Mouse (Mus musculus): ENCODE data around the gene Fyb2.

DNA sequence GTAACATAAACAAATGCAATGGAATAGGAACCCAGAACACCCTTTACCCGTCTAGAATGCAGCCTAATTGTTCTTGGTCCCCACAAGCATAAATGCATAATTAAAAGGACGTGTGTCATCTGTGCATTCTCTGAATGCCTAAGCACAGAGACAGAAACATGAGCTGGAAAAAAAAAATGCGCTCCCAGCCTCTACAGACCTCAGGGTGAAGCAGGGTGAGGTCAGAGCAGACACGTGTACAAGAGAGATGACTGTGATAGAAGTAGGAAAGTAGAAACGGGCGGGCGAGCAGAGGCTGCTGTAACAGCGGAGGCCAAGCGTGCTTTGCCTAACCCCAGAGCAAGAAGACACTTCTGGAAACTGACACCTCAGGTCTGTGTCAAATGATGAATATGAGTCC, 22.8 kb downstream of the Fyb2 start:
- TF ChIP-seq CTCF (IDR thresholded peaks at IDR 0.05; ENCODE audit: extremely low read depth, insufficient read depth, low read length) (no peak), POLR2A (IDR thresholded peaks at IDR 0.05; ENCODE audit: extremely low read depth, insufficient read depth, low read length) (no peak)
